In the genomic region with DNA sequence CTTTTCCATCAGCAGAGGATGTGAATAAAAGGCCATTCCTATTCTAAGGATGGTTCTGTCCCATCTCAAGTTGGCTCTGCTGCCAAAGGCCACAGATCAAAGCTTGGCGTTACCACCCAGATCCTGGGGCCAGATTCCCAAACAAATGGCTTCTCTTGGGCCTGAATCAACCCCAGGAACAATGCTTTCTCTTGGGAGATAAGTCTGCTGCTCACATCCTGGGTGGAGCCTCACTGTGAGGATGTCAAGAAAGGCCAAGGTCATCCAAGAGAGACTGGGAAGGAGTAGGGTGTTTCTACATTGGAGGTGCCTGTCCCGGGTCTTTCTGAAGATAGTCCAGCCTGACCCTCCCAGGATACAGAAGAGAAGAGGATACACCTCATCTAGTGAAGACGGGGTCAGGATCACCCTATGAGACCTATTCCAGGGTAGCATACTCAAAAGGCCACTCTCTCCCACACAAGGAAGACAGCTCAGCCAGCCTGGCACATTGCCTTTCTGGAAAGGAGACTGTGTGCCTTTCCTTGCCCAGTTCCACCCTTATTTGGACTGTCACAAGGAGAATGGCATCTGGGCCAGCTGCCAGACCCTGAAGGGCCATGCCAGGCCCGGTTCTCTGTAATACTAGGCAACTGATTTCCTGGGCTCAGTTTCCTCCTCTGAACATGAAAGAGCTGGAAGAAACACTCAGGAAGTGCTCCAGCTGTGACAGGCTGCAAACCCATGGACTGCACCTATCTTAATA, we compare ENCODE assay signal across 8 mouse cellular contexts.
DNase-seq lines count a peak whose midpoint lies in the region; ATAC-seq and TF ChIP-seq lines count a peak whose summit lies in the region.

No protein-coding gene starts in this region.

- intact Hi-C loops in heart, adult 2 months (cut with DNase I) = loop anchor here (1.0 kb wide), 1 partner anchor 124 kb away; no protein-coding TSS in a partner anchor

- TF ChIP-seq CTCF in intestine, postnatal 0 days (IDR thresholded peaks at IDR 0.05; ENCODE audit: low read depth) = no peak
- TF ChIP-seq CTCF in heart, adult 2 months (IDR thresholded peaks at IDR 0.05) = no peak

- peaks cover 31% of the 10 kb centered on the region for H3K27me3 ChIP-seq in intestine, embryonic 16.5 days (replicated peaks; ENCODE audit: control insufficient read depth, insufficient read depth, low read length)
- peaks cover 50% of the 10 kb centered on the region for H3K27me3 ChIP-seq in intestine, postnatal 0 days (replicated peaks; ENCODE audit: control insufficient read depth, insufficient read depth, low read length)
- no peaks in the 10 kb centered on the region for H3K27me3 ChIP-seq in heart, adult 2 months (ENCODE audit: control insufficient read depth, insufficient read depth, low read length)

- peak; percentile 91 for DNase-seq in cerebellum, adult 9-11 months
- peak; percentile 82 to 89 for DNase-seq in heart, adult 2 months
- peak; percentile 89 to 92 for DNase-seq in kidney, postnatal 25 days
- peak; percentile 95 for DNase-seq in lung, postnatal 10 days
- DNase-seq in testis, postnatal 14 days (ENCODE audit: low spot score) = peak; percentile 85
- no peak for DNase-seq in B cell, adult 2 months

- WGBS in intestine, embryonic 16.5 days = 69% methylated on average over 4 of the region's 4 CpGs
- WGBS in intestine, postnatal 0 days = 68% methylated on average over 4 of the region's 4 CpGs
- WGBS in heart, adult 2 months = 20% methylated on average over 4 of the region's 4 CpGs

- TF ChIP-seq EP300 in heart, adult 2 months (IDR thresholded peaks at IDR 0.05; ENCODE audit: insufficient read depth, low read depth, low read length) = peak; percentile 38; the same call in 1 of the 2 replicates

- no peak overlapping the region for H3K4me3 ChIP-seq in intestine, embryonic 16.5 days (ENCODE audit: low read length)
- H3K4me3 ChIP-seq in intestine, postnatal 0 days (ENCODE audit: low read depth, low read length) = no peak overlapping the region
- H3K4me3 ChIP-seq in heart, adult 2 months = no peak overlapping the region

- no peak overlapping the region for H3K27ac ChIP-seq in intestine, embryonic 16.5 days (ENCODE audit: low read length)
- no peak overlapping the region for H3K27ac ChIP-seq in intestine, postnatal 0 days (ENCODE audit: low read depth, low read length)
- H3K27ac ChIP-seq in heart, adult 2 months = peak overlapping the region; percentile 76

- H3K9me3 ChIP-seq in intestine, embryonic 16.5 days (ENCODE audit: control insufficient read depth, low read length) = no peaks in the 10 kb centered on the region
- H3K9me3 ChIP-seq in intestine, postnatal 0 days (ENCODE audit: control insufficient read depth) = no peaks in the 10 kb centered on the region

- peaks cover 4% of the 10 kb centered on the region; the same call in 1 of the 2 replicates for H3K4me1 ChIP-seq in intestine, embryonic 16.5 days (ENCODE audit: control insufficient read depth, insufficient read depth, low read length)
- H3K4me1 ChIP-seq in intestine, postnatal 0 days (replicated peaks; ENCODE audit: control insufficient read depth, insufficient read depth, low read length) = no peaks in the 10 kb centered on the region
- H3K4me1 ChIP-seq in heart, adult 2 months (ENCODE audit: control insufficient read depth, insufficient read depth, low read length) = peaks cover 23% of the 10 kb centered on the region

- no peak overlapping the region for H3K4me2 ChIP-seq in intestine, embryonic 16.5 days (ENCODE audit: low read depth, low read length)
- H3K4me2 ChIP-seq in intestine, postnatal 0 days (replicated peaks; ENCODE audit: low read depth) = no peak overlapping the region

- TF ChIP-seq POLR2A in heart, adult 2 months (IDR thresholded peaks at IDR 0.05; ENCODE audit: insufficient read depth, low read depth, low read length) = no peak; the same call in 1 of the 2 replicates

- ATAC-seq in intestine, embryonic 16.5 days = peak; percentile 45
- no peak for ATAC-seq in intestine, postnatal 0 days

- H3K36me3 ChIP-seq in intestine, embryonic 16.5 days (ENCODE audit: control insufficient read depth, insufficient read depth, low read length) = no peaks in the 10 kb centered on the region
- H3K36me3 ChIP-seq in intestine, postnatal 0 days (ENCODE audit: control insufficient read depth, insufficient read depth) = no peaks in the 10 kb centered on the region
- H3K36me3 ChIP-seq in heart, adult 2 months (ENCODE audit: control insufficient read depth, insufficient read depth, low read length) = no peaks in the 10 kb centered on the region; the same call in 1 of the 2 replicates

- no peak overlapping the region for H3K9ac ChIP-seq in intestine, embryonic 16.5 days (ENCODE audit: low read depth, low read length)
- H3K9ac ChIP-seq in intestine, postnatal 0 days (ENCODE audit: low read depth, low read length) = no peak overlapping the region
- H3K9ac ChIP-seq in heart, adult 2 months (ENCODE audit: low read depth, low read length) = no peak overlapping the region

- H3K79me2 ChIP-seq in heart, adult 2 months (replicated peaks; ENCODE audit: control insufficient read depth, insufficient read depth, low read length) = no peaks in the 10 kb centered on the region

Comparison
In these comparisons a context has a peak if more than half of its experiments do, and no peak if none do; other contexts are left out.
1. DNase-seq: peak in cerebellum, adult 9-11 months (single experiment), heart, adult 2 months (2 of 2), kidney, postnatal 25 days (2 of 2), lung, postnatal 10 days (single experiment) and testis, postnatal 14 days (single experiment); none in B cell, adult 2 months (0 of 2).